Mouse (Mus musculus): ENCODE measurements around the gene Rad18. TPM values are rescaled to one million over a fixed set of nuclear protein-coding genes. Genes with fewer than 3 reads are reported as not detected.

The Rad18 gene
- total RNA-seq, 2 experiments from 2014 or later: 45.1 to 64.1 TPM

Other genes with a start within 250 kb of the Rad18 start
- gene Cav3, start 237.2 kb downstream of the Rad18 start, total RNA-seq (2014; fragmentation: Nextera tagmentation): not detected in 2 replicates
- gene Cav3, start 237.2 kb downstream of the Rad18 start, total RNA-seq (2017): not detected in 2 replicates
- not detected in 2 replicates for gene Oxtr, start 206.7 kb downstream of the Rad18 start, total RNA-seq (2014; fragmentation: Nextera tagmentation)
- gene Oxtr, start 206.7 kb downstream of the Rad18 start, total RNA-seq (2017): not detected in 2 replicates

Data from granulocyte monocyte progenitor cell, adult 5-6 weeks (primary cell).